Mouse (Mus musculus) CH12.LX (cell line): Measurements from ENCODE around the gene Gm13030. TPM values are rescaled to one million over a fixed set of nuclear protein-coding genes. Genes with fewer than 3 reads are reported as not detected.

Experiments
- DNase-seq: peaks from one replicate; pipeline ENCODE4 v3.0.0-alpha.2; 2013; ENCODE audit errors: extremely low read depth
- H3K27ac ChIP-seq: 2 replicates; pipeline ENCODE4 v1.5.1; 2012; ENCODE audit warnings: low read depth, mild to moderate bottlenecking, control low read depth, moderate library complexity; ENCODE audit not compliant: insufficient read depth
- H3K27me3 ChIP-seq: replicated peaks from 2 replicates; pipeline ENCODE3; 2012; ENCODE audit warnings: inconsistent platforms
- H3K36me3 ChIP-seq, 2 experiments: replicated peaks in 1 of 2; 2 replicates each; pipeline versions ENCODE3 to v1.6.1; 2012; ENCODE audit warnings: inconsistent platforms in 1 of 2, low read length in 1 of 2, mild to moderate bottlenecking in 1 of 2, mixed read lengths in 1 of 2, moderate library complexity in 1 of 2; ENCODE audit not compliant: control insufficient read depth in 1 of 2, insufficient read depth in 1 of 2
- H3K4me1 ChIP-seq, 2 experiments: 2 replicates each; pipeline ENCODE4 v1.6.1; 2012; ENCODE audit warnings: inconsistent platforms in 1 of 2, moderate library complexity in 1 of 2; ENCODE audit not compliant: insufficient read depth in 2 of 2, control insufficient read depth in 1 of 2
- H3K4me2 ChIP-seq: 2 replicates; pipeline ENCODE4 v1.6.1; 2012; ENCODE audit warnings: low read depth, mild to moderate bottlenecking, control low read depth; ENCODE audit not compliant: poor library complexity, insufficient read depth, severe bottlenecking
- H3K4me3 ChIP-seq, 3 experiments: fragments of 150-350 bp in 1 of 3; sonication (generic) in 1 of 3; replicated peaks in 1 of 3; 2 replicates each; pipeline versions ENCODE3 to v1.5.1; 2011 to 2012; ENCODE audit warnings: low read depth in 2 of 3, low read length in 2 of 3, mild to moderate bottlenecking in 2 of 3, moderate library complexity in 2 of 3, control low read depth in 1 of 3, improper control_type of control experiment in 1 of 3, inconsistent platforms in 1 of 3, mixed read lengths in 1 of 3; ENCODE audit not compliant: poor library complexity in 1 of 3
- H3K79me2 ChIP-seq: replicated peaks from 2 replicates; pipeline ENCODE4 v1.6.1; 2012; ENCODE audit warnings: mild to moderate bottlenecking, moderate library complexity; ENCODE audit not compliant: control insufficient read depth, poor library complexity, insufficient read depth, severe bottlenecking; ENCODE audit errors: extremely low read depth
- H3K9ac ChIP-seq: 2 replicates; pipeline ENCODE4 v1.6.1; 2012; ENCODE audit warnings: low read depth, mild to moderate bottlenecking, control low read depth, moderate library complexity; ENCODE audit not compliant: insufficient read depth
- H3K9me3 ChIP-seq: replicated peaks from 2 replicates; pipeline ENCODE3; 2012; ENCODE audit warnings: low read length, inconsistent platforms, mixed read lengths
- BHLHE40 ChIP-seq: IDR thresholded peaks from 2 replicates; pipeline ENCODE4 v1.6.1; 2011; ENCODE audit warnings: mild to moderate bottlenecking, low read depth, low read length, improper control_type of control experiment
- CHD1 ChIP-seq: IDR thresholded peaks from 2 replicates; pipeline ENCODE4 v1.6.1; 2012; ENCODE audit warnings: low read depth, low read length, improper control_type of control experiment, inconsistent platforms
- CHD2 ChIP-seq: IDR thresholded peaks from 2 replicates; pipeline ENCODE4 v1.6.1; 2011; ENCODE audit warnings: low read length, improper control_type of control experiment
- CTCF ChIP-seq, 2 experiments: IDR thresholded peaks in 1 of 2; conservative IDR thresholded peaks in 1 of 2; 2 replicates each; pipeline ENCODE4 v1.5.1; 2011 to 2012; ENCODE audit warnings: low read depth in 2 of 2, low read length in 2 of 2, improper control_type of control experiment in 1 of 2, inconsistent platforms in 1 of 2, mild to moderate bottlenecking in 1 of 2, moderate library complexity in 1 of 2
- E2F4 ChIP-seq: IDR thresholded peaks from 2 replicates; pipeline ENCODE4 v1.6.1; 2011; ENCODE audit warnings: low read depth, low read length, improper control_type of control experiment; ENCODE audit not compliant: insufficient replicate concordance
- ELF1 ChIP-seq: IDR thresholded peaks from 2 replicates; pipeline ENCODE4 v1.6.1; 2014; ENCODE audit warnings: low read depth, mild to moderate bottlenecking, inconsistent platforms, low read length, improper control_type of control experiment
- EP300 ChIP-seq: IDR thresholded peaks from 2 replicates; pipeline ENCODE4 v1.6.1; 2011; ENCODE audit warnings: low read length, improper control_type of control experiment
- ETS1 ChIP-seq: conservative IDR thresholded peaks from 2 replicates; pipeline ENCODE4 v1.6.1; 2012; ENCODE audit warnings: low read depth, mild to moderate bottlenecking, inconsistent platforms, low read length, improper control_type of control experiment, moderate library complexity
- GABPA ChIP-seq: IDR thresholded peaks from 2 replicates; pipeline ENCODE4 v1.6.1; 2012; ENCODE audit warnings: low read depth, low read length, improper control_type of control experiment, inconsistent platforms; ENCODE audit not compliant: insufficient replicate concordance
- HCFC1 ChIP-seq: IDR thresholded peaks from 2 replicates; pipeline ENCODE4 v1.6.1; 2012; ENCODE audit warnings: low read depth, mild to moderate bottlenecking, inconsistent platforms, low read length, improper control_type of control experiment
- IRF4 ChIP-seq: IDR thresholded peaks from 2 replicates; pipeline ENCODE4 v1.6.1; 2014; ENCODE audit warnings: low read depth, mild to moderate bottlenecking, inconsistent platforms, low read length, improper control_type of control experiment
- JUN ChIP-seq: IDR thresholded peaks from 2 replicates; pipeline ENCODE4 v1.6.1; 2011; ENCODE audit warnings: low read depth, mild to moderate bottlenecking, low read length, improper control_type of control experiment, moderate library complexity; ENCODE audit not compliant: insufficient read depth
- JUND ChIP-seq: conservative IDR thresholded peaks from 2 replicates; pipeline ENCODE4 v1.6.1; 2011; ENCODE audit warnings: low read depth, low read length, improper control_type of control experiment
- KAT2A ChIP-seq: IDR thresholded peaks from 2 replicates; pipeline ENCODE4 v1.6.1; 2012; ENCODE audit warnings: low read length, improper control_type of control experiment, inconsistent platforms; ENCODE audit not compliant: insufficient replicate concordance
- MAFK ChIP-seq: IDR thresholded peaks from 2 replicates; pipeline ENCODE4 v1.6.1; 2011; ENCODE audit warnings: low read length, improper control_type of control experiment; ENCODE audit not compliant: insufficient replicate concordance
- MAX ChIP-seq: IDR thresholded peaks from 2 replicates; pipeline ENCODE4 v1.6.1; 2011; ENCODE audit warnings: low read length, improper control_type of control experiment
- MAZ ChIP-seq: IDR thresholded peaks from 2 replicates; pipeline ENCODE4 v1.6.1; 2012; ENCODE audit warnings: low read depth, mild to moderate bottlenecking, inconsistent platforms, low read length, improper control_type of control experiment, moderate library complexity
- MEF2A ChIP-seq: IDR thresholded peaks from 2 replicates; pipeline ENCODE4 v1.6.1; 2014; ENCODE audit warnings: low read depth, mild to moderate bottlenecking, inconsistent platforms, low read length, improper control_type of control experiment, borderline replicate concordance
- MXI1 ChIP-seq: IDR thresholded peaks from 2 replicates; pipeline ENCODE4 v1.6.1; 2011; ENCODE audit warnings: mild to moderate bottlenecking, low read depth, low read length, improper control_type of control experiment
- MYC ChIP-seq: IDR thresholded peaks from 2 replicates; pipeline ENCODE4 v1.6.1; 2011; ENCODE audit warnings: low read depth, mild to moderate bottlenecking, improper control_type of control experiment, low read length
- NELFE ChIP-seq: IDR thresholded peaks from 2 replicates; pipeline ENCODE4 v1.6.1; 2011; ENCODE audit warnings: low read depth, low read length, improper control_type of control experiment
- NRF1 ChIP-seq: IDR thresholded peaks from 2 replicates; pipeline ENCODE4 v1.6.1; 2014; ENCODE audit warnings: low read depth, mild to moderate bottlenecking, inconsistent platforms, low read length, improper control_type of control experiment, moderate library complexity
- PAX5 ChIP-seq: IDR thresholded peaks from 2 replicates; pipeline ENCODE4 v1.6.1; 2012; ENCODE audit warnings: low read length, inconsistent platforms, mixed read lengths
- POLR2A ChIP-seq: IDR thresholded peaks from 2 replicates; pipeline ENCODE4 v1.6.1; 2011; ENCODE audit warnings: low read depth, mild to moderate bottlenecking, improper control_type of control experiment, low read length
- POLR2AphosphoS2 ChIP-seq: IDR thresholded peaks from 2 replicates; pipeline ENCODE4 v1.6.1; 2011; ENCODE audit warnings: low read depth, low read length, improper control_type of control experiment
- RAD21 ChIP-seq: IDR thresholded peaks from 2 replicates; pipeline ENCODE4 v1.6.1; 2011; ENCODE audit warnings: low read depth, mild to moderate bottlenecking, low read length, improper control_type of control experiment, moderate library complexity
- RCOR1 ChIP-seq: conservative IDR thresholded peaks from 2 replicates; pipeline ENCODE4 v1.6.1; 2012; ENCODE audit warnings: low read depth, mild to moderate bottlenecking, inconsistent platforms, low read length, improper control_type of control experiment
- SIN3A ChIP-seq: IDR thresholded peaks from 2 replicates; pipeline ENCODE4 v1.6.1; 2012; ENCODE audit warnings: low read length, improper control_type of control experiment, inconsistent platforms
- SMC3 ChIP-seq: IDR thresholded peaks from 2 replicates; pipeline ENCODE4 v1.6.1; 2011; ENCODE audit warnings: low read depth, low read length, improper control_type of control experiment
- TBP ChIP-seq: conservative IDR thresholded peaks from 2 replicates; pipeline ENCODE4 v1.6.1; 2011; ENCODE audit warnings: low read depth, low read length, improper control_type of control experiment
- TCF12 ChIP-seq: IDR thresholded peaks from 2 replicates; pipeline ENCODE4 v1.6.1; 2014; ENCODE audit warnings: low read depth, mild to moderate bottlenecking, inconsistent platforms, low read length, improper control_type of control experiment
- UBTF ChIP-seq: IDR thresholded peaks from 2 replicates; pipeline ENCODE4 v1.6.1; 2012; ENCODE audit warnings: low read depth, mild to moderate bottlenecking, inconsistent platforms, low read length, improper control_type of control experiment, moderate library complexity
- USF1 ChIP-seq: IDR thresholded peaks from 2 replicates; pipeline ENCODE4 v1.6.1; 2014; ENCODE audit warnings: low read depth, mild to moderate bottlenecking, inconsistent platforms, low read length, improper control_type of control experiment
- USF2 ChIP-seq: conservative IDR thresholded peaks from 2 replicates; pipeline ENCODE4 v1.6.1; 2011; ENCODE audit warnings: low read depth, low read length, improper control_type of control experiment
- ZC3H11A ChIP-seq: IDR thresholded peaks from 2 replicates; pipeline ENCODE4 v1.6.1; 2012; ENCODE audit warnings: low read depth, mild to moderate bottlenecking, inconsistent platforms, low read length, improper control_type of control experiment
- ZKSCAN1 ChIP-seq: IDR thresholded peaks from 2 replicates; pipeline ENCODE4 v1.6.1; 2012; ENCODE audit warnings: low read depth, inconsistent platforms, low read length, improper control_type of control experiment, borderline replicate concordance
- ZMIZ1 ChIP-seq: IDR thresholded peaks from 2 replicates; pipeline ENCODE4 v1.6.1; 2012; ENCODE audit warnings: low read depth, mild to moderate bottlenecking, inconsistent platforms, low read length, improper control_type of control experiment
- ZNF384 ChIP-seq: IDR thresholded peaks from 2 replicates; pipeline ENCODE4 v1.6.1; 2012; ENCODE audit warnings: low read depth, low read length, improper control_type of control experiment, inconsistent platforms
- dilution Hi-C: fragments of 300-500 bp; cut with MboI; formaldehyde crosslinking; loops from 2 replicates; pipeline ENCODE4 v1.14.3; 2020; ENCODE audit warnings: low sequenced_read_pairs; ENCODE audit not compliant: extremely low pct_unique_long_range_greater_than_20kb, extremely low pct_ligation_motif_present
- in situ Hi-C: fragments of 300-500 bp; cut with MboI; formaldehyde crosslinking; loops from 3 replicates; pipeline ENCODE4 v1.14.3; 2019; ENCODE audit warnings: low sequenced_read_pairs, low pct_ligation_motif_present, low pct_unique_long_range_greater_than_20kb, mixed read lengths
- polyA plus RNA-seq: library from polyadenylated mRNA; unstranded; fragments of >175 nt; gene quantifications from 2 replicates; pipeline ENCODE4 v1.2.1, GENCODE M21; 2012; ENCODE audit warnings: low read depth; ENCODE audit not compliant: insufficient read length
- total RNA-seq, 2 experiments: library from RNA; depleted of rRNA; stranded (reverse); fragments of 300-350 nt in 1 of 2; fragments of >200 nt in 1 of 2; gene quantifications; 2 replicates each; pipeline ENCODE4 v1.2.3; 2012 to 2014

Gene Gm13030
- total and polyA plus RNA-seq, 3 experiments, result not detected

DNA sequence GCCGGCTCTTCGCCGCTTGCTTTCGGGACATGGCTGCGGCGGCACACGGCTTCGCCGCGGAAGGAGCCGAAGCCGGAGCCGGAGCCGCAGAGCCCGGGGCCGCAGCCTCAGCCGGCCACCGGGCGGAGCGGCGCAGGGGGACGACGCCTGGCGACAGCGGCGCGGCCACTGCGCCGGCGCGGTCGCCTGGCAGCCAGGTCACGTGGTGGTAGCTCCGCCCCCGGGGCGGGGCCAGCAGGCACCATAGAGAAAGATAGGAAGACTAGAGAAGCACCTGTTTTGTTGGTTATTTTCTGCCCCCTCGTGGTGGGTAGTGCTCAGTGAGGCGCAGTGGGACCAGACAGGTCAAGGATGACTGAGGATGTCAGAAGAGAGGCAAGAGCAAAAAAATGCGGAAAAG lies 40.0 kb upstream of the Gm13030 start, which contains the start of gene Otud3:
Gene Otud3 (minus strand): TSS at position 149 of the 400 bp plus-strand sequence.
- peaks cover 6% of the 10 kb centered on the region for H3K27me3 ChIP-seq
- peaks cover 2 to 14% of the 10 kb centered on the region in 2 experiments; a peak in 3 of 4 replicates for H3K4me1 ChIP-seq
- H3K79me2 ChIP-seq, result no peaks in the 10 kb centered on the region
- dilution Hi-C loops (no loop called here), in situ Hi-C loops (no loop called here)
- peak; percentile 97 for DNase-seq
- H3K36me3 ChIP-seq, result peaks cover 4 to 21% of the 10 kb centered on the region in 2 experiments
- peak within 1 kb of the TSS; percentile 97 for H3K4me2 ChIP-seq
- peaks cover 7% of the 10 kb centered on the region for H3K9me3 ChIP-seq
- TF ChIP-seq NELFE (peak; percentile 74), USF1 (peak; percentile 97), JUN (no peak), IRF4 (0 out of 2 replicates have a peak, but pooled peaks have one; percentile 40), MXI1 (peak; percentile 78; the same call in 1 of the 2 replicates), SIN3A (peak; percentile 71; the same call in 1 of the 2 replicates), RAD21 (no peak; the same call in none of the 2 replicates), TCF12 (peak; percentile 74), EP300 (no peak), USF2 (peak; percentile 92), MAFK (no peak), MYC (0 out of 2 replicates have a peak, but pooled peaks have one; percentile 17), RCOR1 (no peak), CHD2 (no peak), JUND (no peak), PAX5 (no peak), TBP (peak; percentile 48; the same call in 1 of the 2 replicates), SMC3 (peak; percentile 36; the same call in 1 of the 2 replicates), POLR2AphosphoS2 (no peak), MEF2A (peak; percentile 18; the same call in 1 of the 2 replicates), NRF1 (peak; percentile 89), ETS1 (peak; percentile 20; the same call in 1 of the 2 replicates), ZC3H11A (no peak), KAT2A (no peak), HCFC1 (peak; percentile 80), POLR2A (peak; percentile 86), ZMIZ1 (no peak), ELF1 (peak; percentile 61; the same call in 1 of the 2 replicates), ZNF384 (no peak), E2F4 (no peak), MAZ (0 out of 2 replicates have a peak, but pooled peaks have one; percentile 25), CTCF (conservative IDR thresholded peaks at IDR 0.05 in 1 of 2, IDR thresholded peaks at IDR 0.05 in 1 of 2; ENCODE audit: low read depth in 2 of 2, low read length in 2 of 2) (peak; percentile 23 to 82; a peak in 3 of 4 replicates), ZKSCAN1 (no peak), BHLHE40 (no peak; the same call in 1 of the 2 replicates), CHD1 (no peak), GABPA (peak; percentile 20; the same call in 1 of the 2 replicates), MAX (peak; percentile 96), UBTF (0 out of 2 replicates have a peak, but pooled peaks have one; percentile 80)
- H3K27ac ChIP-seq, result no peak within 1 kb of the TSS
- H3K9ac ChIP-seq, result peak within 1 kb of the TSS; percentile 67
- peak within 1 kb of the TSS; percentile 57 to 89 (median 76) for H3K4me3 ChIP-seq
